Comparison of ENCODE assay signal across 12 mouse cellular contexts in the genomic region with DNA sequence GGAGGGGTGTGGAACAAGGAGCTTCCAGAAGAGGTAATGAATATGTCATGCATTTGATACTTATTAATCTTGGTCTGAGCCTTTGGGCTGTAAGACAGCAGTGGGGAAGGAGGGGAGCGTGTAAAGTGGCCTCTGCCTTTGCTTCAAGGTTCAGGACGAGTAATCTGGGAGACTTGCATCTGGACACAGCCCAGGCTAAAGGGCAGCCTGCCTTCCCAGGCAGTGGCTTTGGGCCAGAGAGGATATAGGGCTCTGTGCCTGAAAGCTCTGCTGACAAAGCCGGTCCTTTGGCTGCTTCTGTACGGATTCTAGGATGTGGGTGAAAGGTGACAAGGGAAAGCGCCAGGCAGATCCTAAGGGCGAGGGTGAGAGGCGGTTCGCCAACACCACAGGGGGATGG. TPM values are rescaled to one million over a fixed set of nuclear protein-coding genes. Genes with fewer than 3 reads are reported as not detected.
DNase-seq lines count a peak whose midpoint lies in the region; ATAC-seq and TF ChIP-seq lines count a peak whose summit lies in the region.
"Had no signal": no experiment of that assay in that cellular context is flagged by ENCODE, and none has a peak within 500 bp of the region (broad histone marks: within the 10 kb centered on the region; RNA-seq: fewer than 3 reads in every experiment).

No protein-coding gene starts in this region.

- no peaks in the 10 kb centered on the region for H3K36me3 ChIP-seq in hindbrain, postnatal 0 days (ENCODE audit: insufficient read depth, low read length)
- peaks cover 28% of the 10 kb centered on the region for H3K36me3 ChIP-seq in hindbrain, embryonic 13.5 days
- H3K36me3 ChIP-seq in intestine, embryonic 15.5 days, result peaks cover 3% of the 10 kb centered on the region; the same call in 1 of the 2 replicates
- H3K36me3 ChIP-seq in midbrain, embryonic 13.5 days, result peaks cover 12% of the 10 kb centered on the region; the same call in 1 of the 2 replicates
- no peaks in the 10 kb centered on the region for H3K36me3 ChIP-seq in midbrain, embryonic 11.5 days (ENCODE audit: control insufficient read depth, insufficient read depth, low read length)

- peak; percentile 23 for DNase-seq in hindbrain, postnatal 0 days (ENCODE audit: low spot score)
- DNase-seq in adrenal gland, postnatal 36 days, result peak; percentile 85 to 86
- peak; percentile 49 for DNase-seq in ovary, postnatal 14 days (ENCODE audit: low spot score)
- DNase-seq in spleen, adult 12 weeks (ENCODE audit: low spot score), result no peak
- no peak for DNase-seq in midbrain, embryonic 11.5 days (ENCODE audit: low spot score, missing footprints)
- DNase-seq: layer of hippocampus, adult 9-11 months had no signal

- 76% methylated on average over 8 of the region's 8 CpGs for WGBS in hindbrain, postnatal 0 days
- WGBS in hindbrain, embryonic 13.5 days, result 82% methylated on average over 8 of the region's 8 CpGs
- 59% methylated on average over 8 of the region's 8 CpGs for WGBS in intestine, embryonic 15.5 days
- 83% methylated on average over 8 of the region's 8 CpGs for WGBS in midbrain, embryonic 13.5 days
- 85% methylated on average over 8 of the region's 8 CpGs for WGBS in midbrain, embryonic 11.5 days

- ATAC-seq in hindbrain, postnatal 0 days, result peak; percentile 55; the same call in 1 of the 2 replicates
- no peak for ATAC-seq in hindbrain, embryonic 13.5 days (ENCODE audit: low FRiP score)
- peak; percentile 91 for ATAC-seq in intestine, embryonic 15.5 days
- no peak for ATAC-seq in midbrain, embryonic 13.5 days
- ATAC-seq in midbrain, embryonic 11.5 days (ENCODE audit: low FRiP score), result no peak

- H3K9ac ChIP-seq in hindbrain, postnatal 0 days (replicated peaks; ENCODE audit: low read length), result no peak overlapping the region
- H3K9ac ChIP-seq in hindbrain, embryonic 13.5 days, result no peak overlapping the region
- H3K9ac ChIP-seq in intestine, embryonic 15.5 days, result no peak overlapping the region
- no peak overlapping the region for H3K9ac ChIP-seq in midbrain, embryonic 13.5 days (replicated peaks)
- H3K9ac ChIP-seq in midbrain, embryonic 11.5 days (ENCODE audit: low read length), result no peak overlapping the region
- H3K9ac ChIP-seq: limb, embryonic 15.5 days had no signal

- no peaks in the 10 kb centered on the region for H3K9me3 ChIP-seq in hindbrain, postnatal 0 days (ENCODE audit: low read length)
- no peaks in the 10 kb centered on the region for H3K9me3 ChIP-seq in hindbrain, embryonic 13.5 days
- H3K9me3 ChIP-seq in intestine, embryonic 15.5 days, result no peaks in the 10 kb centered on the region
- no peaks in the 10 kb centered on the region for H3K9me3 ChIP-seq in midbrain, embryonic 13.5 days
- no peaks in the 10 kb centered on the region for H3K9me3 ChIP-seq in midbrain, embryonic 11.5 days (ENCODE audit: control insufficient read depth, low read length)
- H3K9me3 ChIP-seq: limb, embryonic 15.5 days had no signal

- no peaks in the 10 kb centered on the region for H3K4me1 ChIP-seq in hindbrain, postnatal 0 days (ENCODE audit: insufficient read depth, low read length)
- H3K4me1 ChIP-seq in hindbrain, embryonic 13.5 days (replicated peaks), result 0 out of 2 replicates have a peak, but pooled peaks cover 3% of the 10 kb centered on the region
- 0 out of 2 replicates have a peak, but pooled peaks cover 8% of the 10 kb centered on the region for H3K4me1 ChIP-seq in intestine, embryonic 15.5 days (replicated peaks)
- H3K4me1 ChIP-seq in midbrain, embryonic 13.5 days (replicated peaks), result no peaks in the 10 kb centered on the region
- no peaks in the 10 kb centered on the region for H3K4me1 ChIP-seq in midbrain, embryonic 11.5 days (ENCODE audit: control insufficient read depth, insufficient read depth, low read length)
- H3K4me1 ChIP-seq: limb, embryonic 15.5 days had no signal

- no peak overlapping the region for H3K4me3 ChIP-seq in hindbrain, postnatal 0 days (ENCODE audit: low read length)
- H3K4me3 ChIP-seq in hindbrain, embryonic 13.5 days, result no peak overlapping the region
- no peak overlapping the region for H3K4me3 ChIP-seq in intestine, embryonic 15.5 days (replicated peaks)
- H3K4me3 ChIP-seq in midbrain, embryonic 13.5 days (replicated peaks), result no peak overlapping the region
- H3K4me3 ChIP-seq in midbrain, embryonic 11.5 days (ENCODE audit: low read depth, low read length), result no peak overlapping the region
- H3K4me3 ChIP-seq: limb, embryonic 15.5 days had no signal

- H3K27me3 ChIP-seq in hindbrain, postnatal 0 days (ENCODE audit: insufficient read depth, low read length), result no peaks in the 10 kb centered on the region
- 0 out of 2 replicates have a peak, but pooled peaks cover 7% of the 10 kb centered on the region for H3K27me3 ChIP-seq in hindbrain, embryonic 13.5 days
- H3K27me3 ChIP-seq in intestine, embryonic 15.5 days (replicated peaks), result no peaks in the 10 kb centered on the region
- H3K27me3 ChIP-seq in midbrain, embryonic 13.5 days, result 0 out of 2 replicates have a peak, but pooled peaks cover 3% of the 10 kb centered on the region
- H3K27me3 ChIP-seq in midbrain, embryonic 11.5 days (ENCODE audit: control insufficient read depth, insufficient read depth, low read length), result 0 out of 2 replicates have a peak, but pooled peaks cover 3% of the 10 kb centered on the region
- H3K27me3 ChIP-seq: limb, embryonic 15.5 days had no signal

- no peak for TF ChIP-seq CTCF in hindbrain, postnatal 0 days (IDR thresholded peaks at IDR 0.05; ENCODE audit: low read depth)

- H3K27ac ChIP-seq in hindbrain, postnatal 0 days, result no peak overlapping the region
- no peak overlapping the region for H3K27ac ChIP-seq in hindbrain, embryonic 13.5 days
- peak overlapping the region; percentile 32; the same call in 1 of the 2 replicates for H3K27ac ChIP-seq in intestine, embryonic 15.5 days
- H3K27ac ChIP-seq in midbrain, embryonic 13.5 days, result no peak overlapping the region
- no peak overlapping the region for H3K27ac ChIP-seq in midbrain, embryonic 11.5 days (ENCODE audit: low read depth, low read length)
- H3K27ac ChIP-seq: limb, embryonic 15.5 days had no signal

- H3K4me2 ChIP-seq in hindbrain, postnatal 0 days (ENCODE audit: low read depth, low read length), result no peak overlapping the region
- no peak overlapping the region for H3K4me2 ChIP-seq in hindbrain, embryonic 13.5 days
- 0 out of 2 replicates have a peak overlapping the region, but pooled peaks have one; percentile 17 for H3K4me2 ChIP-seq in intestine, embryonic 15.5 days (replicated peaks)
- H3K4me2 ChIP-seq in midbrain, embryonic 13.5 days (replicated peaks), result no peak overlapping the region
- no peak overlapping the region for H3K4me2 ChIP-seq in midbrain, embryonic 11.5 days
- H3K4me2 ChIP-seq: limb, embryonic 15.5 days had no signal

RNA-seq across cellular contexts. Expression of gene Plin1, which starts 1.9 kb away (rescaled TPM):
- 0.21 and 7.3 TPM in 2 replicates for total RNA-seq in hindbrain, postnatal 0 days (2014; rRNA removed)
- polyA plus RNA-seq in hindbrain, postnatal 0 days (2015; fragmentation: Nextera tagmentation; extraction: Ambion mirVana), result 0.33 and 0.44 TPM in 2 replicates
- polyA plus RNA-seq in hindbrain, embryonic 13.5 days (2015; fragmentation: Nextera tagmentation; extraction: Ambion mirVana), result 0.13 and 0.17 TPM in 2 replicates
- 100 to 1,000 TPM; 500 to 527 TPM for total RNA-seq in adrenal gland, postnatal 36 days (2021)
- 0.16 TPM in 1 of 2 replicates, not detected in the other for polyA plus RNA-seq in intestine, embryonic 15.5 days (2015; fragmentation: Nextera tagmentation; extraction: Ambion mirVana)
- polyA plus RNA-seq in midbrain, embryonic 13.5 days (2015; fragmentation: Nextera tagmentation; extraction: Ambion mirVana), result not detected in 2 replicates
- polyA plus RNA-seq in midbrain, embryonic 11.5 days (2014; fragmentation: Nextera tagmentation; extraction: Ambion mirVana), result not detected in 2 replicates
- total RNA-seq: neutrophil, adult 5-6 weeks had no signal
- polyA plus RNA-seq: limb, embryonic 15.5 days had no signal

RNA-seq across cellular contexts. Expression of gene Pex11a, which starts 8.4 kb away (rescaled TPM):
- 2.9 and 3.2 TPM in 2 replicates for total RNA-seq in hindbrain, postnatal 0 days (2014; rRNA removed)
- 13.5 and 14.0 TPM in 2 replicates for polyA plus RNA-seq in hindbrain, postnatal 0 days (2015; fragmentation: Nextera tagmentation; extraction: Ambion mirVana)
- polyA plus RNA-seq in hindbrain, embryonic 13.5 days (2015; fragmentation: Nextera tagmentation; extraction: Ambion mirVana), result 10.9 and 14.6 TPM in 2 replicates
- total RNA-seq in adrenal gland, postnatal 36 days (2021), result 10 to 100 TPM; 49.2 to 49.3 TPM
- 9.6 and 12.6 TPM in 2 replicates for polyA plus RNA-seq in intestine, embryonic 15.5 days (2015; fragmentation: Nextera tagmentation; extraction: Ambion mirVana)
- 11.8 and 13.7 TPM in 2 replicates for polyA plus RNA-seq in midbrain, embryonic 13.5 days (2015; fragmentation: Nextera tagmentation; extraction: Ambion mirVana)
- 8.4 TPM in 2 replicates for polyA plus RNA-seq in midbrain, embryonic 11.5 days (2014; fragmentation: Nextera tagmentation; extraction: Ambion mirVana)
- total RNA-seq: neutrophil, adult 5-6 weeks had no signal

RNA-seq across cellular contexts. Expression of gene Wdr93, which starts 8.4 kb away (rescaled TPM):
- 0.54 and 1.3 TPM in 2 replicates for total RNA-seq in hindbrain, postnatal 0 days (2014; rRNA removed)
- polyA plus RNA-seq in hindbrain, postnatal 0 days (2015; fragmentation: Nextera tagmentation; extraction: Ambion mirVana), result 0.24 and 0.30 TPM in 2 replicates
- 0.47 and 0.65 TPM in 2 replicates for polyA plus RNA-seq in hindbrain, embryonic 13.5 days (2015; fragmentation: Nextera tagmentation; extraction: Ambion mirVana)
- total RNA-seq in adrenal gland, postnatal 36 days (2021), result 1 to 10 TPM; 1.6 to 2.0 TPM
- polyA plus RNA-seq in intestine, embryonic 15.5 days (2015; fragmentation: Nextera tagmentation; extraction: Ambion mirVana), result 0.20 and 0.30 TPM in 2 replicates
- polyA plus RNA-seq in midbrain, embryonic 13.5 days (2015; fragmentation: Nextera tagmentation; extraction: Ambion mirVana), result 0.08 and 0.27 TPM in 2 replicates
- polyA plus RNA-seq in midbrain, embryonic 11.5 days (2014; fragmentation: Nextera tagmentation; extraction: Ambion mirVana), result 0.33 and 0.39 TPM in 2 replicates
- total RNA-seq: neutrophil, adult 5-6 weeks had no signal
- polyA plus RNA-seq: limb, embryonic 15.5 days had no signal

RNA-seq across cellular contexts. Expression of gene Kif7, which starts 19.0 kb away (rescaled TPM):
- 7.3 and 8.5 TPM in 2 replicates for total RNA-seq in hindbrain, postnatal 0 days (2014; rRNA removed)
- 1.9 and 2.3 TPM in 2 replicates for polyA plus RNA-seq in hindbrain, postnatal 0 days (2015; fragmentation: Nextera tagmentation; extraction: Ambion mirVana)
- 1.7 and 2.2 TPM in 2 replicates for polyA plus RNA-seq in hindbrain, embryonic 13.5 days (2015; fragmentation: Nextera tagmentation; extraction: Ambion mirVana)
- total RNA-seq in adrenal gland, postnatal 36 days (2021), result 1 to 10 TPM; 4.1 TPM
- polyA plus RNA-seq in intestine, embryonic 15.5 days (2015; fragmentation: Nextera tagmentation; extraction: Ambion mirVana), result 2.9 and 3.0 TPM in 2 replicates
- 2.2 and 3.0 TPM in 2 replicates for polyA plus RNA-seq in midbrain, embryonic 13.5 days (2015; fragmentation: Nextera tagmentation; extraction: Ambion mirVana)
- polyA plus RNA-seq in midbrain, embryonic 11.5 days (2014; fragmentation: Nextera tagmentation; extraction: Ambion mirVana), result 2.8 and 4.7 TPM in 2 replicates

RNA-seq across cellular contexts. Expression of gene Mesp1, which starts 59.0 kb away (rescaled TPM):
- total RNA-seq in hindbrain, postnatal 0 days (2014; rRNA removed), result 0.32 and 0.52 TPM in 2 replicates
- 0.63 and 0.83 TPM in 2 replicates for polyA plus RNA-seq in hindbrain, postnatal 0 days (2015; fragmentation: Nextera tagmentation; extraction: Ambion mirVana)
- not detected in 2 replicates for polyA plus RNA-seq in hindbrain, embryonic 13.5 days (2015; fragmentation: Nextera tagmentation; extraction: Ambion mirVana)
- total RNA-seq in adrenal gland, postnatal 36 days (2021), result not detected
- 0.13 and 0.21 TPM in 2 replicates for polyA plus RNA-seq in intestine, embryonic 15.5 days (2015; fragmentation: Nextera tagmentation; extraction: Ambion mirVana)
- not detected in 2 replicates for polyA plus RNA-seq in midbrain, embryonic 13.5 days (2015; fragmentation: Nextera tagmentation; extraction: Ambion mirVana)
- polyA plus RNA-seq in midbrain, embryonic 11.5 days (2014; fragmentation: Nextera tagmentation; extraction: Ambion mirVana), result not detected in 2 replicates
- total RNA-seq: gastrocnemius, adult 8-10 months; neutrophil, adult 5-6 weeks had no signal

Comparison
In these comparisons a context has a peak if more than half of its experiments do, and no peak if none do; other contexts are left out.
1. ATAC-seq: peak in hindbrain, postnatal 0 days (single experiment) and intestine, embryonic 15.5 days (single experiment); none in hindbrain, embryonic 13.5 days (single experiment), midbrain, embryonic 13.5 days (single experiment) and midbrain, embryonic 11.5 days (single experiment).
2. DNase-seq: peak in hindbrain, postnatal 0 days (single experiment), adrenal gland, postnatal 36 days (2 of 2) and ovary, postnatal 14 days (single experiment); none in spleen, adult 12 weeks (single experiment) and midbrain, embryonic 11.5 days (single experiment).